Mouse (Mus musculus) adrenal gland, postnatal 4 days (tissue): Measurements from ENCODE around the gene Angpt4. TPM values are rescaled to one million over a fixed set of nuclear protein-coding genes. Genes with fewer than 3 reads are reported as not detected.
A peak's percentile ranks its signal among the peaks of the same experiment; 100 is the strongest.

Experiments used
- DNase-seq, 2 experiments: peaks; one replicate each; pipeline ENCODE4 v3.0.0; 2021 to 2022; ENCODE audit warnings: low spot score in 2 of 2, mixed read lengths in 2 of 2
- long read RNA-seq, 2 experiments: library from polyadenylated mRNA; stranded (forward); transcript quantifications; one replicate each; pipeline ENCODE4 v2.0.0; 2021
- total RNA-seq, 2 experiments: library from RNA; stranded (reverse); gene quantifications; 2 replicates each; pipeline ENCODE4 v1.2.3; 2021

The Angpt4 gene
- total RNA-seq: under 1 TPM; 0.48 to 0.62 TPM
- long read RNA-seq, experiment 1: 0 reads
- long read RNA-seq, experiment 2: 0 reads

- DNase-seq: no peak
These were observed at the start of gene Angpt4 for GRCm38 (mm10) chr2:151910919-151911500. TSS of gene Angpt4 (plus strand) at chr2:151911210.

GRCm38 (mm10) chr2:151862257-151862810 is 48.7 kb upstream of the Angpt4 start:
- no peak for DNase-seq

GRCm38 (mm10) chr2:151864941-151865340 is 46.1 kb upstream of the Angpt4 start:
- no peak for DNase-seq

GRCm38 (mm10) chr2:151866487-151866886 is 44.5 kb upstream of the Angpt4 start:
- peak in 1 of 2 experiments; percentile 37 for DNase-seq

- DNase-seq: no peak
These were observed 42.8 kb upstream of the Angpt4 start for GRCm38 (mm10) chr2:151868196-151868595.

GRCm38 (mm10) chr2:151874551-151874950 is 36.5 kb upstream of the Angpt4 start:
- DNase-seq: no peak

GRCm38 (mm10) chr2:151876012-151876485 is 35.0 kb upstream of the Angpt4 start:
- peak in 1 of 2 experiments; percentile 27 for DNase-seq

GRCm38 (mm10) chr2:151878645-151879044 is 32.4 kb upstream of the Angpt4 start:
- no peak for DNase-seq

- no peak for DNase-seq
These were observed 31.2 kb upstream of the Angpt4 start for GRCm38 (mm10) chr2:151879760-151880159.

- no peak for DNase-seq
These were observed 20.0 kb upstream of the Angpt4 start for GRCm38 (mm10) chr2:151891031-151891430.

GRCm38 (mm10) chr2:151893122-151893774 is 17.8 kb upstream of the Angpt4 start:
- no peak for DNase-seq

GRCm38 (mm10) chr2:151894209-151894980 is 16.6 kb upstream of the Angpt4 start:
- DNase-seq: no peak

- no peak for DNase-seq
These were observed 15.1 kb upstream of the Angpt4 start for GRCm38 (mm10) chr2:151895911-151896310.

- no peak for DNase-seq
These were observed 12.9 kb upstream of the Angpt4 start for GRCm38 (mm10) chr2:151898106-151898505.

- no peak for DNase-seq
These were observed 10.2 kb upstream of the Angpt4 start for GRCm38 (mm10) chr2:151900845-151901244.

- DNase-seq: no peak
These were observed 7.7 kb upstream of the Angpt4 start for GRCm38 (mm10) chr2:151903267-151903666.

GRCm38 (mm10) chr2:151903933-151904332 is 7.1 kb upstream of the Angpt4 start:
- no peak for DNase-seq

GRCm38 (mm10) chr2:151904636-151905035 is 6.4 kb upstream of the Angpt4 start:
- DNase-seq: no peak

GRCm38 (mm10) chr2:151907020-151907419 is 4.0 kb upstream of the Angpt4 start:
- DNase-seq: no peak

GRCm38 (mm10) chr2:151909386-151909785 is 1.6 kb upstream of the Angpt4 start:
- no peak for DNase-seq

- no peak for DNase-seq
These were observed 512 bp upstream of the Angpt4 start for GRCm38 (mm10) chr2:151910498-151910897.

GRCm38 (mm10) chr2:151911751-151912150 is 741 bp downstream of the Angpt4 start:
- no peak for DNase-seq
